Mouse (Mus musculus) gastrocnemius, postnatal 14 days (tissue): ENCODE results near the gene Msrb3. TPM values are rescaled to one million over a fixed set of nuclear protein-coding genes. Genes with fewer than 3 reads are reported as not detected.

Source experiments
- DNase-seq: peaks from one replicate; pipeline ENCODE4 v3.0.0; 2021; ENCODE audit warnings: mixed read lengths
- intact Hi-C: fragments of 180-260 bp; cut with DNase I; formaldehyde crosslinking; loops from one replicate; pipeline ENCODE4 v1.15.1; 2025; ENCODE audit warnings: low total_unique reads
- total RNA-seq, 2 experiments: library from RNA; stranded (reverse); gene quantifications; 2 replicates each; pipeline ENCODE4 v1.2.3; 2021

Gene Msrb3
- total RNA-seq, 2 experiments from 2014 or later = 88.3 to 90.4 TPM

DNA sequence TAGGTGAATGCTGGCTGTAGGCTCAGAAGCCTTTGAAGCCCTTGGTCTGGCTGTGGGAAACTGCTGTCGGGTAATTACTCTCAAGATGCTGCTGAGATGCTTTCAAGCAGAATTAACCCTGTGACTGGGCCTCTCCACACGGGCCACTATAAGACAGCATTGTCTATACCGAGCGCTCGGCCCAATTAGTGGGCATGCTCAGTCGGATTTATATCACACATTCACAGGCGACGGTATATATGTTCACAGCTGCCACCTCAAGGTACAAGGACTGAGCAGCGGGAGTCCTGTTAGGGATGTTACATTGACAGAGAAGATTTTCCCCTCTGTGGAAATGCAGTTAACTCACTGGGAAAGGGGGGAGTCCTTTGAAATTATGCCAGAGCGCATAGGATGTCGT lies 73.3 kb downstream of the Msrb3 start:
- intact Hi-C loops = no loop called here
- no peak for DNase-seq

DNA sequence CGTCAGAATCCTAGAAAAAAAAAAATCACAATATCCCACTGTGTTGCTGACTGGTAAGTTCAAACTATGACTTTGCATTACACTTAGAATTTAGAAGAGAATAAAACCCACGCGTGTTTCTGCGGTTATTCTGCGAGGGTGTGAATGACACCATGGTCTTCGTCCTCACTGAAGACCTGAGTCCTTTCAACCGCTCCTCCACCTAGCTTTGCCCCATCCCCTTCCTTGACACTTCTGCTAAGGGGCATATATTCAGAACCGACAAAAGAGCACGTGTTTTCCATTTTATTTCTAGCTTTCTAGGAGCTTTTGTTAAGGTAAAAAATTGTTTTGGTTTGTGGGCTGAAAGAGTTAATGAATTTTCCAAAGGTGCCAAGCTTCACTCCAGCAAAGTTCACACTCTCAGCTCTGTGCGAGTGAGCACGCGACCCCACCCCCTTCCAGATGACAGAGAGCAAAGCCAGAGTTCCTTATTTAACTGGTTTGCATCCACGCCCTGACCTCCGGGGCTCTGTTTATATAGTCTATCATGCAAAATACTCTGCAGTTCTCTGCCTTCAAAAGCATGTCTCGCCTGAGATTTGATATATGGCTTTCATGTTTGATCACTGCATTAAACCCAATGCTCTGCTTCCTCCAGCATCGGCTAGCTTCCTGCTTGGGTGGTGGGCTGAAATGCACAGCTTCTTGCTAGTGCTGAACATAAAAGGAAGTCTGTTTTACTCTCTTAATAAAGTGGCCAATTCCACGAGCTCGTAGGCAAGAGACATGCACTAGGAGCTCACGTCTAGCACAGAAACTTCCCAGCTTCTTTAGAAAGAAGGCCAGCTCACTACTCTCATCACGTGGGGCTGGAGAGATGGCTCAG lies 77.2 kb downstream of the Msrb3 start:
- intact Hi-C loops = no loop called here
- no peak for DNase-seq

DNA sequence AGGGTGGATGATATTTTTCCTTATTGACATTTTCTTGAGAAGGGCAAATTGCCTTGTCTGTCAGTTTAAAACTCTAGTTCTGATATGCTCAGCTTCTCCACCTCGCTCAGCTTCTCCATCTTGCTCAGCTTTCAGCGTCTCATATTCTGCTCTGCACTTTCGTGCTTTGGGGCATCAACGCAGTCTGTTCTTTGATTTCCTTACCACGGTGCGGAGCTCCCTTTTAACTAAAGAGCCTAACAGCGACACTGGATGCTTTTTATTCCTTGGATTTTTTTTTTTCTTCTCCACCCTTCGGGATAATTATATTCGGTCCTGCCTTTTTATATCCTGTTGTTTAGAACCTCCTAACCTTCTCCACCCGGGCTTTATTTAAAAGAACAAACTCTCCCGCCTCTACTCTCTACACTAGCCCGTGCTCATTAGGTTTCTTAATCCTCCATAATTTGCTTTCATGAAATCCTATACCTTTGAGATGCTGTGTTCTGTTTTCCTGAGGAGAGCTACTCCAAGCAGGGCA lies 78.1 kb downstream of the Msrb3 start:
- no peak for DNase-seq
- intact Hi-C loops = no loop called here

GRCm38 (mm10) chr10:120815290-120815689 lies 83.6 kb downstream of the Msrb3 start:
- intact Hi-C loops = no loop called here

GRCm38 (mm10) chr10:120811796-120812443 lies 87.0 kb downstream of the Msrb3 start:
- DNase-seq = no peak
- intact Hi-C loops = no loop called here

More at GRCm38 (mm10) chr10:120815290-120815689, 83.6 kb downstream of the Msrb3 start:
- no peak for DNase-seq

GRCm38 (mm10) chr10:120810832-120811571 lies 87.9 kb downstream of the Msrb3 start:
- no peak for DNase-seq
- intact Hi-C loops = no loop called here

GRCm38 (mm10) chr10:120810053-120810696 lies 88.7 kb downstream of the Msrb3 start:
- intact Hi-C loops = no loop called here
- no peak for DNase-seq

DNA sequence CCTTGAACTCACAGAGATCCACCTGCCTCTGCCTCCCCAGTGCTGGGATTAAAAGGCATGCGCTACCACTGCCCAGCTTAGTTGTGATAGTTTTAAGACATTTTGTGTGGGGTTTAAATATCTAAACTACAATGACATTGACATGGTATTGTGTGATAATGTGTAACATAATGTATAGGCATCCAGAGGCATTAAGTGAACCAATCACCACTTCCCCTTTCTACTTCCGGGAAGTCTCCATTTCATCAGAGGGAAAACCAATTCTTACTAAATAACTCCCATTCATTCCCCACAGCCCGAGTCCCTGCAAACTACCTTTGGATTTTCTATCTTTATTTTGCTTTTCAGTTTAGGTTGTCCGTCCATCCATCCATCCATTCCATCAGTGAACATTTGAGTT lies 90.7 kb downstream of the Msrb3 start:
- intact Hi-C loops = no loop called here

DNA sequence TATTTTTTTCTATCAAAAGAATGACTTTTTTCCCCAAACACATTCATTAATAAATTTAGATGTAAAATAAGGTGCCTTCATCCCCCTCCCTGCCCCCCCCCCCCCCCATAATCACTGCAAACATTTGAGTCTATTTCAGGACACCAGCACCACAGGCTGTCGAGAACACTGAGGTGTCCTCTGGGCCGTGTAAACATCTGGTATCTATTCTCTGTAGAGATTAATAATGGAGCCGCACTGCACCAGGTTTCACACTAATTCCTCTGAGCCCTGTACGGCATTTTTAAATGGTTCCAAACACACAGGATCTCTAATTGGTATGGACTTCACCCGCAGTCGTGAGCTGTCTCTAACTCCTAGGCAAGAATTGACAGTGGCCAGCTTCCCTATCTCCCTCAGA lies 97.8 kb downstream of the Msrb3 start:
- no peak for DNase-seq
- intact Hi-C loops = no loop called here

More for the DNA sequence above, 90.7 kb downstream of the Msrb3 start:
- DNase-seq = no peak

DNA sequence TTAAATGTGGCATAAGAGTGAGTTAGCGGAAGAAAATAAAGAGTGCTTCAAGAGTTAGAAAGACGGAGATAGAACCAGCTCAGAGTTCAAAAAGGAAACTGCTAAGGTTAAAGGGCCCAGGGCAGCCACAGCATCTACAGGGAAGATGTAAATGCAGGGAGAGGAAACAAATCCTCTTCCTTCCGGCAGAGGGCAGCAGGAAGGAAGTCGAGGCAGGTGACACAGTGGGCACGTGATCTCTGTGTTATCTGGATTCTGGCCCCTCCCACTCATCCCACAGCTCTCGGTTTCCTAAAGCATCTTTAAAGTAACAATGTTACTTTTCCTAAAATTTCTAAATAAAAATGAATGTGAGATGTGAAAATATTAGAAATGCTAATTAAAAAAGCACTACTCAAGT lies 99.4 kb downstream of the Msrb3 start:
- no peak for DNase-seq
- intact Hi-C loops = no loop called here

GRCm38 (mm10) chr10:120796749-120797148 lies 102.2 kb downstream of the Msrb3 start:
- intact Hi-C loops = no loop called here
- no peak for DNase-seq

- intact Hi-C loops = no loop called here
Measured at GRCm38 (mm10) chr10:120794391-120794817, 104.5 kb downstream of the Msrb3 start.

DNA sequence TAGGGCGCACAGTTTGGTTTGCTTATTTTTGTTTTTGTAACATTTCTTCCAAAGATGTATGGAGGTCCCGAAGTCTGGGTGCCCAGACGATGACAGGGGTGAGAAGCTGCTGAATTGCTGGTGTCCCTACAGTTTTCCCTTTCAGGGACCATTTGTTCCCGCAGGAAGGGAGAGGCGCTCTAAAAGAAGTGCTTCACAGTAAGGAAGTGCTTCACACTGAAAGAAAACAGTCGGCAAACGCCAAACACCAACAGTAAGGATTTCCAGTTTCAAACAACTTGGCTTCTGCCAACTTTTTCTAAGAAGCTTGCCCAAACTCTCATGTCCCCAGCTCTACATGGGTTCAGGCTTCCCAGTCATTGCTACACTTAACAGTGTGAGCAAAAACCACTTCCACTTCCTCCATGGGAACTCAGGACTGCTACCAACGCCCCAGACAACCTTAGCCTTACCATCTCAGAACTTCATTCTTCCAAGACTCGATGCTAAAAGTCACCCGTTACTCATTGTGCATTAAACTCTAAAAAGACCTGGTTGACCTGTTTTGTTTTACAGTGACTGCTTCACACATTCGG lies 106.6 kb downstream of the Msrb3 start:
- no peak for DNase-seq
- intact Hi-C loops = no loop called here

More at GRCm38 (mm10) chr10:120794391-120794817, 104.5 kb downstream of the Msrb3 start:
- no peak for DNase-seq

- no peak for DNase-seq
- intact Hi-C loops = no loop called here
Measured at GRCm38 (mm10) chr10:120791438-120791837, 107.5 kb downstream of the Msrb3 start.

DNA sequence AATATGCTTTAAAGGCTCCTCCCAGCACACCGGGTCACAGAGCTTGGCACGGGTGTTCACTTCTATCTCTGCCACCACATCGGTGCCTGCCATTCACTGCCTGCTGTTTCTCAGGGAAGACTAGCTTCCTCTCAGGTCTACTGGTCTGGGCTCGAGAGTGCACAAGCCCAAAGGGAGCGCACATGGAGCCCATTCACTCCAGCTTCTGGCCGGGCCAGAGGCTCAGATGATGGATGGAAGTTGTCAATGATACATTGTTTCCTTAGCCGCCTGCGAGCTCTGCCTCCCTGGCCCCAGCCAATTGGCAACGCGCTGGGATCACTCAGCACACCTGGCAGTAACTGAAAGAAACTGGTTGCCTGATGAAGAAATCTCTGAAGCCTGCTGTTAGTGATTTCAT lies 111.7 kb downstream of the Msrb3 start:
- DNase-seq = peak; percentile 15
- intact Hi-C loops = no loop called here

GRCm38 (mm10) chr10:120784516-120784915 lies 114.4 kb downstream of the Msrb3 start:
- intact Hi-C loops = no loop called here

GRCm38 (mm10) chr10:120783393-120783792 lies 115.5 kb downstream of the Msrb3 start:
- no peak for DNase-seq
- intact Hi-C loops = no loop called here

More at GRCm38 (mm10) chr10:120784516-120784915, 114.4 kb downstream of the Msrb3 start:
- no peak for DNase-seq

DNA sequence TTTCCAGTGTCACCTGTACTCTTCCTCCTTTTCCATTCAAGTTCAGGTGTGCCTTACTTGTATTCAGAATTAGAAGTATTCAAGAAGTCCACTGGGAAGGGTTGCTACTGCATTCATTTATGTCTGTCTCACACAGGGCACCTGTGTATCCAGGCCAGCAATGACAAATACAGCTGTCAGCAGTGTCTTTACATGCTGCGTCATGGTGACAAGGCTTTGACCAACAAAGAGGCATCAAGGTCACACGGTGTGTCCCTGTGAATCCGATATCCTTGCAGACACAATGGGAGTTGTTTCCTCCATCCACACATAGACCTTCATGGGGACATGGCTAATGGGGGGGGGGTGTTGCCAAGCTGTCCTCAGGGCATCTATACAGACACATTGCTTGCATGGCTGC lies 121.4 kb downstream of the Msrb3 start:
- no peak for DNase-seq
- intact Hi-C loops = no loop called here

DNA sequence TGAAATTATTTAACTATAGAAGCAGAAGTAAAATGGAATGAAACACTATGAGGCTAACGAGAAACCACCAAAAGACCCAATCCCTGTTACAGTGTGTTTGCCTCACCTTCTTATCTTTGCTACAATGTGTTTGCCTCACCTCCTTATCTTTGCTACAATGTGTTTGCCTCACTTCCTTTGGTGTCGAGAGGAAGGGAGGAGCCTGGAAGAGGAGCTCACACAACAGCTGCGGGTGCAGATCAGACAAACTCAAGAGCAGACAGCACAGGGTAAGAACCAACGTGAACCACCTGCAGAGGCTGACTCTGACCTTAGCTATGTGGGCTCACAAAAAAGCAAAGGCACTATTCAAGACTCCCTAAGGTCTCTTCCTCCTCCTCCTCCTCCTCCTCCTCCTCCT lies 123.5 kb downstream of the Msrb3 start:
- intact Hi-C loops = no loop called here

More for the DNA sequence above, 123.5 kb downstream of the Msrb3 start:
- DNase-seq = no peak
